Mouse (Mus musculus) cerebellum, adult 11-12 months (tissue): ENCODE results near the gene Gm28308.

Experiments
- DNase-seq: peaks from one replicate; pipeline ENCODE4 v3.0.0; 2022

The Gm28308 gene

DNA sequence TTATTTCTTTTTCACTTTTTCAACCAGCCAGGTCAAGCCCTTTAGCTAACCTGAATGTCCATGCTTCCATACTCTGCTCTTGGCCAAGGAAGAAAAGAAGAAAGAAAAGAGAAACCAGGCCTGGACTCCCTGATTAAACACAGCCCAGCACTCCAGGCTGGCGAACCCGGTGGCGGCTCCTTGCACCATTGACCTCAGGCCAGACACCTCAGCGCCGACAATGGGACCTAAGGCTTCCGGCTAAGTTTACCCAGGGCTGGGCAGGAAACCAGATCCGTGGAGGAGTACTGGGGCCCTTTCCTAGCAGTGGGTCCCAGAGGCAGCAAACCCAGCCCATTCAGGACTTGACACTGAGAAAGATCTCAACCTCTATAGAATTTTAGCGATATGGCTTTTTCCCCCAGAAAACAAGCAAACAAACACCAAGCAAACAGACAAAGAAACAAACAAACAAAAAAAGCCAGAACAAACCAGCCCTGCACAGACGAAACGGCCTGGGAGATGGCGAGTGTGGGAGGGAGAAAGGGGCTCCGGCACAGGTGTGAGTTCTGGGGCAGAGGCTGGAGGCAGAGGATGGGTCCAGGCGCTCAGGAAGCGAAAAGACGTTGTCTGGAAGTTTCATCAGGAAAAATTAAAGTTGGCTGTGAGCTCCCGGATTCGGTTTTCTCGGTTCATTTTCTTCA, 18.9 kb upstream of the Gm28308 start:
- DNase-seq: no peak

DNA sequence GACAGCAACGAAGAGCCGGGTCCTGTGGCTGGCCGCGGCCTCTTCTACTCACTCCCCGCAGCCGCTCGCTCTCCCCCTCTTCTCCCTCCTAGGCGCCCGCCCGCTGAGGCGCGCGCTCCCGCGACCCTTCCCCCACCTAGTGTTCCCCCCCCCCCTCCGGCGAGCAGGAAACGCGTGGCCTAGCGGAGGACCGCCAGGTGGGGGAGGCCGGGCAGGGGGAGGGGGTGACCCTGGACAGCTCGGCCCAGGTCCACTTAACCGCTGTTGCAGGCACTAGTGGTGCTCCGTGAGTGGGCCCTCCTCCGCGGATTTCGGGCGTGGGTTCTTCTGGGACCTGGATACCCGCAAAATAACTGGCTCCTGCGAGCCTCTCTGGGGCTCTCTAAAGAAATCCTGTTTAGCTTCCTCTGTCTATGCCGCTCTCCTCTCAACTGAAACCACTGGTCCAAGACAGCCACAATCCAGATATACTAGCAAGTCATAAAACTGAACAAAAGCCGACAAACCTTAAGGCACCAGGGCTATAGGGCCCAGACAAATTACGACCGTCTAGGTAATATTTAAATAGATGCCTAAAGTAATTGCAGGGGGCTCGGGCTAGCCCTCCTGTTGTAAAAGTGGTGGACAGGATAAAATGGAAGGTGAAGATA, 17.5 kb upstream of the Gm28308 start, which contains the start of gene Hoxa9:
Gene Hoxa9 (minus strand): TSS at position 574 of the 650 bp plus-strand sequence.
- no peak for DNase-seq

DNA sequence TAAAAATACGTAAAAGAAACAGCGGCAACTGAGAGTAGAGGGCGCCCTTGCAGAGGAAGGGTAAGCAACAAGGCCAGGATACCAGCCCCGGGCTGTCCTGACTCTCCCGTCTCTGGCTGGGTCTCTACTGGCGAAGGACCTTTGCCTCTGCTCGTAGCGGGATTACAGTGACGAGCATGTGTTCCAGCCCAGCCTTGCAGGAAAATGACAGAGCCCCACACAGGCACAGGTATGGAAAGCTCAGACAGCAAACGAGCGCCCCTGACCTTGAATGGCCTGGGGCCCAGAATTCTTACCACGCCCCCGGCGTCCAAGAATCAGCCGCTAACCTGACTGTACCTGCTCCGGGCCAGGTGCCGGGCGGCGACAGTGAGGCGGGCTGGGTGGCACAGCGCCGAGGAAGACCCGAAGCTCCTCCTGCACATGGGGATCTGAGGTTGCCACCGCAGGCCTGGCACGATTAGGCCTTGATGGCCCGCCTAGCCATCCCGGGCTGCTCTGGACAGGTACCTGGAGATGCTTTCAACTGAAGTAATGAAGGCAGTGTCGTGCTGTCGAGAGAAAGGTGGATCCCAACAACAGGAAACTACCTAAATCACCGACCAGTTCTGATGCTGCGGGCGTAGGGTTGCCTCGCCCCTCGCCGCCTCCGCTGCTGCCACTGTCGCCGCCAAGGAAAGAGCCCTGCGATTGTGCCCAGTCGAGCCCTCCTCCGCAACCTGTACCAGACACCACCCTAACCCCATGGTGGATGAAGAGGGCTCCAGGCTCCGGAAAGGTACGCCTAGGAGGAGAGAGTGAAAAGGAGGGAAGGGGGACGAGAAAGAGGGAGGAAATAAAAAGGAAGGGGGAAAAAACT, 16.6 kb upstream of the Gm28308 start:
- no peak for DNase-seq

DNA sequence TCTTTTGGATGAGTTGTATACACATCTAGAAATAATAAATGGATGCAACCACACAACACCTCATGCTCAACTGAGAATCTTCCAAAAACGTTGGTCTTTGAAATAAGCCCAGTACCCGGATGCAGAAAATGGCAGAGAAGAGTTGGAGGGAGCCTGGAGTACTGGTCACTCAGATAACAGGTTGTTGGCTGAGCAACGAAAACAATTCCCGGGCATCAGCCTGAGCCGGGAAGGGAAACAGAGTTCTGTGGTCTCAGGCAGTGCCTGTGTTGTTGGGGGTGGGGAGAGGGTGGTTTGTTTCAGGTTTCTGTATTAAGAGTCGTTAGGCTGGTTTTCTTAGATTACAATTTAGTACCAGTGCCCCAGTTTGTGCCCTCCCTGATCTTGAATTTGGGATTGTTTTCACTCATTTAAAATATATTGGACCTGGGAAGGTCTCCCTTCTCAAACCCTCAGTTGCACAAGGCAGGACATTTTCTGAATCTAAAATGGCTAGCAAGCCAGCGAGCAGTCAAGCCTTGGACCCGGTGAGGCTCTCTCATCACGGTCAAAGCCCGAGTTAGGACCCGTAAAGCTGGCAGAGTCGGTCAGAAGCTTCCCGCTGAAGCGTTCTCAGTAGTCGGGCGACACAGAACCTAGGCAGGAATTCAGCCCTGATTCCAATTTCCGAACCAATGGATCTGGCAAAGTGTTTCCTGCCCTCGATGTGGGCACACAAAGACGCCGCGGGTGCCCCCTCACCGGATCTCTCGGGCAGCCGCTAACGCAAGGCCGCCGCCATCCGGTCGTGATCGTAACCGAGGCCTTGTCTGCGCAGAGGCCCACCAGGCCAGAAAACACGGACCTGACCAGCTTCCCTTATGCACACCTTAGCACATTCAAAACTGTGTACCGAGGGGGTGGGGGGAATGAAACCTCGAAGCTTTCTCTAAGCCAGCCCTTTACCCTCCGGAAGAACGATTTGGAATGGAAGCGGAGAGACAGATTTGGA, 15.6 kb upstream of the Gm28308 start:
- no peak for DNase-seq

DNA sequence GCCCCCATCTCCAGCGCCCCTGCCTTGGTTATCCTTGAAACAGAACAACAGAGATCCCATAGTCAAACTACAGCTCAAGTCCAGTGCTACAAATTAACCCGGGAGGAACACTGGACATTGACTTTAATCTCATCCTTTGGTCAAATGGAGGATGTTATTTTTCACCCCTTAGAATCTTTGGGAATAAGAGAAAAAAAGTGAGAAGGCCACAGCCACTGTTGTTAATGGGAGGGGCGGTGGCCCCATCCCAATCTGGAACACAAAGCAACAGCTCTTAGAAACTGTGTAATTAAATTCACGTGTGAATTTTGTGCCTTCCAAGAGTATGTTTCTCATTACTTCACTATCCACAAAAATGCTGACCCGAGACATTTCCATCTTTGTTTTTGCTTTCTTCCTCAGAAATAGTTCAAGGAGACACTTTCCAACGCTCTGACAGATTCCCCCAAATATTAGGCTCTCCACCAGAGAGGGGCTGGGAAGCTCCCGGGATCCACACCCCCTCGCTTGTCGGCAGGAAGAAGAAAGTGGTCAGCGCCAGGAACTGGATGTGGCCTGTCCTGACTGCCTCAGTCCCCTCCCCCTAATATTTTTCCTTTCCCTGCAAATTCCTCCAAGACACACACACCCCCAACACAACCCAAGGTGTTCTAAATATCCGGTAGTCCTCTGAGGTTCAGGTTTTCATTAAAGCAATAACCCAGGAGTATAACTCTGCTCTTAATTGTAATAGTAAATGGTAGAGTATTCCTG, 14.5 kb upstream of the Gm28308 start:
- no peak for DNase-seq

DNA sequence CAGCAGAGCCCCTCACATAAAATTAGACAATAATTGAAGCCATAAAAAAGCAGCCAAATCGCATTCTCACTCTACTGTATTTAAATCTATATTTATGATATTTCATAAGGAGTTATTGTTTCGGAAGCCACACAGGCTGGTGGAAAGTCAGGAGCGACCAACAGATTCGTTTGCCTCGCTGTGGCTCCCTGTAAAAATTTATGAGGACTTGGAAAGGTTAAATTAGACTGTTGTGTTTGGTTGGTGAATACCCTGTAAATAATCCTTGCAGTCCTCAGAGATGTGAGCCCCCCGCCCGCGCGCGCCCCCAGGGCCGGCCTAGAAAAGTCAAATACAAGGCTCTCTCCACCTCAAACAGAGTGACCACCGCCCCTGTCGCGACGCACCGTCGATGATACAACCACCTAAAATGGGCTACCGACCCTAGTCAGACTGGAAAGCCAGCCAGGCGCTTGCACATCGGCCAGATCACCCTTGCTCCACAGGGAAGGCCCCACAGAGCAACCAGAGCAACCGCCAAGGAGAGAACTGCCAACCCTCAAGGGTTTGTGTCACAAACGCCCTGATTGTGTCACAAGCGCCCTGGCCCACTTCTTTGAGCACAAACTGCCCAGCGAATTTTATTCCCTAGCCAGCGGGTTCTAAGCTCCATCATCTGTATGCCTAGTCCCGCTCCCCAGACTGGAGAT, 13.6 kb upstream of the Gm28308 start:
- DNase-seq: no peak

DNA sequence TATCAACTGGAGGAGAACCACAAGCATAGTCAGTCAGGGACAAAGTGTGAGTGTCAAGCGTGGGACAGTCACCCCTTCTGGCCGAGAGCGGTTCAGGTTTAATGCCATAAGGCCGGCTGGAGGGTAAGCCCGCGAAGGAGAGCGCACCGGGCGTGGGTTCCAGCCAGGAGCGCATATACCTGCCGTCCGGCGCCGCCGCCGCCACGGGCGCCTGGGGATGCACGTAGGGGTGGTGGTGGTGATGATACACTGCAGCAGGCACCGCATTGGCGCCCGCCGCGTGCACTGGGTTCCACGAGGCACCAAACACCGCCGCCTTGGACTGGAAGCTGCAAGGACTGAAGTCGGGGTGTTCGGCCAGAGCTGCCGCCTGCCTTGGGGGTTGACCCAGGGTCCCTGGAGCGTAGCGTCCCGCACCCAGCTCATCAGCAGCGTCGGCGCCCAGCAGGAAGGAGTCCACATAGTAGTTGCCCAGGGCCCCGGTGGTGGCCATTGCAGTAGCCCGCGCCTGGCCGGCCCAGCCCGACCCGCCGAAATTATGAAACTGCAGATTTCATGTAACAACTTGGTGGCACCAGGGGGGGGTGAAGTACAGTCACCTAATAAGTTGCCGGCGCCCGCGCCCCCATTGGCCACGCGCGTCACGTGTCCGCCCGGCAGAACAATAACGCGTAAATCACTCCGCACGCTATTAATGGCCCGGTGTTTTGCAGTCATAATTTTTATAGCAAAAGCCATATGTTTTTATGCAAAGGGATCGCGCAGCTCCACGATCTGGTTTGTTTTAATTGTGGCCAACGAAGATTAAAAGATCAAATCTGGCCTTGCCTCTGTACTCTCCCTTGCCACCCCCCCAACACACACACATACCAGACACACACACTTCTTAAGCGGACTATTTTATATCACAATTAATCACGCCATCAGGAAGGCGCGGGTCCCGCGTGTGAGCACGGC, 12.8 kb upstream of the Gm28308 start:
- DNase-seq: no peak

DNA sequence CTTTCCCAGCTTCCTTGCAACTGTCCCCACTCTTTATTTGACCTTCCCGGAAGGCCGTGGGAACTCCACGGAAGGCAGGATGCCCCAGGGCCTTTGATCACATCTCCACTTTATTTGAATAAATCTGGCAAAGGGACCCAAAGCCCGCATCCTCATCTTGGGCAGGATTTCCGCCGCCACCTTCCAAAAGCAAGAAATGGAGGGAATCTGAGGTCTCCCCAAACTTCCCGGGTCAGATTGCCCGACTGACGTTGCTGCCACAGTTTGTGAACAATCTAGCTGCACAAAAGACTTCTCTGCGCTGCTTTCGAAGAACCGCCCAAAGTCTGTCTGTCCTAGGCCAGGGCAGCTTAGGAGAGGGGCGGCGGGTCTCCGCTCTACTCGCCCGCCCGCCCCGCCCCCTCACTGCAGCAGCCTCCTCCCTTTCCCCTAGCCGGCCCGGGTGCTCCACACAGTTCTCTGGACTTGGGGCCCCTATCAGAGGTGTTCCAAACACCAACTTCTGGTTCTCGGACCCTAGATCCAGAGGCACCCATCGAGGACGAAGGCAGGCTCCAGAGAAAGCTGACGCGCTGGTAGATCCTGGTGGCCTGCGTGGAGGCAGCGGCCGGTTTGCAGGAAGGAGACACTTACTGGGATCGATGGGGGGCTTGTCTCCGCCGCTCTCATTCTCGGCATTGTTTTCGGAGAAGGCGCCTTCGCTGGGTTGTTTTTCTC, 11.9 kb upstream of the Gm28308 start:
- DNase-seq: no peak

DNA sequence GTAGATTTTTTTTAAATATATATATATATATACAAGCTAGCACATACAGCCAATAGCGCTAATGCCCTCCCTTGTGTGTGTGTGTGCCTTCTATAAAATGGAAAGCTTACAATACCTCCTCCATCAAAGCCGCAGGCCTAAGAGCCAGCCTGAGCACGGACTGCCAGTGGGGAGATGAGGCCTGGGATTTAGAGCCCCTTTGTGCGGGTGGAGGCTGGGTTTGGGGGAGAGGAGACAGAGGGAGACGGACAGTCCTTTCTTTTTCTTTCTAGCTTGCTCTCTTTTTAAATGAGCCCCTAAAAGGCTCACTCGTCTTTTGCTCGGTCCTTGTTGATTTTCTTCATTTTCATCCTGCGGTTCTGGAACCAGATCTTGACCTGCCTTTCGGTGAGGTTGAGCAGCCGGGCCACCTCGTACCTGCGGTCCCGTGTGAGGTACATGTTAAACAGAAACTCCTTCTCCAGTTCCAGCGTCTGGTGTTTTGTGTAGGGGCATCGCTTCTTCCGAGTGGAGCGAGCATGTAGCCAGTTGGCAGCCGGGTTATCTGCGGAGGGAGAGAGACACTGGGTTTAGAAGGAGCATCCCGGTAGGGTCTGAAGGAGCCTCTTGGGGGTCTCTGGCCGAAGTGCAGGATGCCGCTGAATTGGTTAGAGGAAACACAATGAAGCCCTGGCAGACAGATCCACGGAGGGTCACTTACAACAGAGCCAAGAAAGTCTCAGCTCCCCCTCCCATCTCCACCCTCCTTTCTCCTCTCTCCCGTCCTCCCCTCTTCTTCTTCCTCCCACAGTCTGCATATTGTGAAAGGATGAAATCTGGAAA, 11.0 kb upstream of the Gm28308 start:
- DNase-seq: no peak

DNA sequence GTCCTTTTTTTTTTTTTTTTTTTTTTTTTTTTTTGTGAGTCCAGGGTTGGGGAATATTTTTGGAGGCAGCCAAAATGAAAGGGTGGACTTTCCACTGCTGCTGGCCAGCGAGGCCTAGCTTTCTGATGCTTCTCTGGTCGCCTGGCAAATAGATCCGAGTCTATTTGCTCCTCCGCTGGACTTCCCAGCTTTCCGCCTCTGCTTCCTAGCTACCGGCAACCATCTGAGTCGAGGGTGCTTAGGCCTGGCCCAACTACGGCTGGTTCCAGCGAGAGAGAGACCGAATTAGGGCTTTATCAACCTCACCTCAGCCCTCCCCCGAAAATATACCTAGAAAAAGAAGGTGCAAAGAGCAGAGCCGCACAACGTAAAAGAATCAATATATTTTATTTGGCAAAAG, 9.6 kb upstream of the Gm28308 start:
- no peak for DNase-seq

DNA sequence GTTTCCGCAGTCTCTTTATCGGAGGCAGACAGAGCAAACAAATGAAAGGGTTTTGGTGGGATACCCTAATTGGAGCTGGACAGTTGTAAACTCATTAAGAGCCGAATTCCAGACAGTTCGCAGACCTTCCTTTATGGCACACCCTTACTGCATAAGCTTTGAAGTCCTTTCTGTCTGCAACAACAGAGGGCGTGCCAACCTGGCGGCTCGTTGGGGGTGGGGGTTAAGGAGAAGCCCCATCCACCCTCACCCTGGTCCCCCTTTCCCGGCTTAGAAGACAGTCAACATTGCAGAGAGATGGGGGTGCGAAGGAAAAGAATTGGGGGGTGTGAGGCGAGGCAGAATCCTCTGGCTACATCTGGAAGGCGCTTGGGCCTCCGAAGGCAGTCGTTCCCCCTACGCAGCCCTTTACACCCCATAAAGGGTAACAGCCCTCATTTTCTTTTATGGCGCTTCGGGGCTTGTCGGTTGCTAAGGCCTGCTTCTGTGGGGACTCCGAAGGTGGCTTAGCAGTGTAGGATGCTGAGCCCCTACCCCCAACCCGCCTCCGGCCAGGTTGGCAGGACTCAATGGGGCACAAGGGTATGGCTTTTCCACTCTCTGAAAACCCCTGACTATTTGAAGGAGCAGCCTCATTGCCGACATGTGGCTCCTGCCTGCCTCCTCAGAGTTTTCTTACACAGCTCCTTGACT, 9.0 kb upstream of the Gm28308 start:
- no peak for DNase-seq

DNA sequence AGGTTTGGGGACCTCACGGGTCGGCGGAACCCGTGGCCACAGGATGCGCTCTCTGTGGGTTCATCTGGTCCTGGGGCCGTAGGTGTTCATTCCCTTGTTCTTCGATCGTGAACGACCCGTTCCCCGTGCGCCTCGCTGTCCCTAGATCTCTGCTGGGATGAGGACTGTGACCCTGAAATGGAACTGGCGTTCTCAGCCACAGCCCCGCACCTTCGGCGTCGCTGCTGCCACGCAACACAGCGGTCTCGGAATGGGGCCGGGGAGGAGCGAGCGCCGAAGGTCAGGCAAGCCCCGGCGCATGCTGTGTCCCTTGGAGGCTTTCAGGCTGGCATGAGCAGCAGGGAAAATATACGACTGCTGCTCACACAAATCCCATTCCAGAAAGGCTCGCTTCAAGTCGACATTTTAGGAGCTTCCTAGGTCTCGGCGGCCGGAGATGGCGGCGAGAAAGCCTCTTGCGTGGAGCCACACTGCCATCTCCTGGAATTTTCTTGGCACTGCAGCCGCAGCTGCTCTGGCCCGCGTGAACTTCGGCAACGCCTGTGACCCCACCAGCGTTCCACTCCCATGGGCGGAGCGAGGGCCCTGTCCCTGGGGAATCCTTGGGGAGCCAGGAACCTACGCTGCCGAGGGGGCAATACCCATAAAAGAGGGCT, 8.3 kb upstream of the Gm28308 start, which contains the start of gene Hoxa7:
Gene Hoxa7 (minus strand): TSS at position 518 of the 656 bp plus-strand sequence.
- DNase-seq: peak; percentile 72

DNA sequence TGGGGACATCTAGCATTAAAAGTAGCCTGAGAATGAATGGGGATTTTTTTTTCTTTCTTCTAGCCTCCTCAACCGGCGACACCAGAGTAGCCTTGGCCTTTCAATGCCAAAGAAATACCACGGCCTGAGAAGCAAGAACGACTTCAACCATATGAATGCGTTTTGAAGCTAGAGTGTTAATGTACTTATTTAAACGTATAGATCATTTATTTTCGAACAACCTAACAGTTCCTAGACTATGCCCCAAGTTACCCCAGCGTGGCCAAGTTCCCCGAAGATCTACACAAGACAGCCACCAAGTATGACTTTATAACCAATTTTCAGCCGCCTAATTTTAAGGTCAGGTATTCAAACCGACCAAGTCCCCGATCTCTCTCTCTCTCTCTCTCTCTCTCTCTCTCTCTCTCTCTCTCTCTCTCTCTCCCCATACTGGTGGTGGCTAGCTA, 7.7 kb upstream of the Gm28308 start:
- DNase-seq: no peak

DNA sequence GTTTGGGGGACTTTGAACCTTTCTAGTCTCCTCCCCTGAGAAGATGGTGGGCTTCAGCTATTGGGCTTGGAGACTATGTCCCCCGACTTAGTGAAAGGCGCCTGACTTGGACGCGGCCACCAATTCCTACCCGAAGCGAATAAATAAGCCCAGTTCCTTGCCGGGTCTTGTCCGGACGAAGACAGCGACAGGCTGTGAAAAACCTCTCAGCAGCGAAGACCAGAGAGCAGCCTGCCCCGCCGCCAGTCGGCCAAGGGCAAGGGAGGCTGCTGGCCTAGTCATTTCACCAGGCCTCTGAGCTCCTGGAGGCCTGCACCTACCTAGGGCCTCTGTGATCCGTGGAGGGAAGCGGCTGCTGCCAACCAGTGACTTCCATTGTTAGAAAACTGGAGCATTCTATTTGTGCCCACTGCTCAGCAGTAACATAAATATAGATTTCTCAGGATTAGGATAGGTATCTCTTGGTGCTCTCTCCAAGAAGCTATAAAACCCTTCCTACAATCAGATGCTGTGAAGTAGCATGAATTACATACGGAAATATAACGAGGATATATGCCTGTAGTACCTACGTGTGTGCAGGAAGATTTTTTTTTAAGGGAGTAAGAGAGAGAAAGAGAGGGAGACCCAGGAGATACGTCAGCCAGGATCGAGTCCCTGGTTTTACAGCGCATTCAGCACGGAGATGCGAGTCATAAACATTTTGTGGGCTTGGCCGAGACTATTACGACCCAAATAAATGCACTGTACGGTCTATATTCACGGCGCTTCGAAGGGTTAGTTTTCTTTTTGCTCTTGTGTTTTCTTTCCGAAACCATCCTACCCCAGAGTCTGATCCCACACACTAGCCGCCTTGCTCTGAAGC, 7.1 kb upstream of the Gm28308 start:
- DNase-seq: no peak

DNA sequence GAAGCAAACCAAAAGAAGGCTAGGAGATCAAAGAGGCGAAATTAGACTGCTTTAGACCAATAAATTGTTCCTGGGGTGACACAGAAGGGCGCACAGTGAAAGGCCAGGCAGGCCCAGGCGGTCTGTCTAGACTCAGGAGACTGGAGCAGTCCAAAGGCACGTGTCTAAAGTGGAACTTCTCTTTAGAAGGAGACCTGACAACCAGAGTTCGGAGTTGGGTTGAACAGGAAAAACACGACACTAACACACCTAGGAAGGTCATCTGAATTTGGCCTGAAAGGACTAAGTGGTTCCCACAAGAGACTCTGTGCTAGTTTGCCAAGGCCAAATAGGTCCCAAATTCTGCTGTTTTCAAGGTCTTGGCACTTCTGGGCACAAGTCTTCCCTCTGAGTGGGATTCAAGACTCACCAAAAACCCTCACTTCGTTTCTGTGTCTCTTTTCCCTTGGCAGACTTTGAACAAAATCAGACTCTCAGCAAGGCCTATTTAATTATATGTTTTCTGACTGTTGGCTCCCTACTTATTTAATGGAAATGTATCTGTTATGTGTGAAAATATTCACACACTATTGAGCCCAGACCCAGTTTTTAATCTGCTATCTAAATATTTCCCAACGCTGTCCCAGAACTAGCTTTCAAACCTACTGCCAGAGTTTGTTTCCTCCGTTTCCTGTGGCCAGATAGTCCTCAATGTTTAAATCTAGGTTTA, 6.2 kb upstream of the Gm28308 start:
- DNase-seq: no peak
